Mouse (Mus musculus) ovary, postnatal 36 days (tissue): ENCODE measurements at regions not wholly inside any gene's neighbourhood (a gene's known extent, or its start where the extent isn't known, plus 50 kb on each side); places are given as distances from the start of the nearest gene placed in this dataset.

ENCODE experiments used
- DNase-seq: peaks from one replicate; pipeline ENCODE4 v3.0.0; 2022; ENCODE audit warnings: low spot score, mixed read lengths

GRCm38 (mm10) chr2:99236968-99237367 lies 569.9 kb upstream of the Gm10800 start:
- DNase-seq: peak; percentile 6
